Mouse (Mus musculus) heart, embryonic 11.5 days (tissue): ENCODE measurements at regions not wholly inside any gene's neighbourhood (a gene's known extent, or its start where the extent isn't known, plus 50 kb on each side); places are given as distances from the start of the nearest gene placed in this dataset.

Experiments used
- ATAC-seq: fragments of 200-750 bp; cut with Nextera tagmentation; replicated peaks from 2 replicates; pipeline ENCODE4 v1.8.0; 2017; ENCODE audit warnings: moderate library complexity; ENCODE audit not compliant: insufficient number of reproducible peaks, low FRiP score, low TSS enrichment
- H3K27ac ChIP-seq: fragments of 300-500 bp; sonication (generic); 2 replicates; pipeline ENCODE4 v1.5.1; 2014; ENCODE audit warnings: mild to moderate bottlenecking, low read depth, low read length
- H3K27me3 ChIP-seq: fragments of 300-500 bp; sonication (generic); 2 replicates; pipeline ENCODE4 v1.6.1; 2014; ENCODE audit warnings: mild to moderate bottlenecking, low read length, mixed read lengths; ENCODE audit not compliant: control insufficient read depth, insufficient read depth
- H3K36me3 ChIP-seq: fragments of 300-500 bp; sonication (generic); 2 replicates; pipeline ENCODE4 v1.6.1; 2014; ENCODE audit warnings: mild to moderate bottlenecking, low read length, moderate library complexity, mixed read lengths; ENCODE audit not compliant: control insufficient read depth, insufficient read depth
- H3K4me1 ChIP-seq: fragments of 300-500 bp; sonication (generic); 2 replicates; pipeline ENCODE4 v1.6.1; 2014; ENCODE audit warnings: low read length; ENCODE audit not compliant: control insufficient read depth, insufficient read depth
- H3K4me2 ChIP-seq: fragments of 300-500 bp; sonication (generic); 2 replicates; pipeline ENCODE4 v1.6.1; 2014; ENCODE audit warnings: mild to moderate bottlenecking, moderate library complexity
- H3K4me3 ChIP-seq: fragments of 300-500 bp; sonication (generic); 2 replicates; pipeline ENCODE4 v1.5.1; 2014; ENCODE audit warnings: low read depth, low read length
- H3K9ac ChIP-seq: fragments of 300-500 bp; sonication (generic); 2 replicates; pipeline ENCODE4 v1.6.1; 2014; ENCODE audit warnings: mild to moderate bottlenecking, low read depth, low read length, moderate library complexity
- H3K9me3 ChIP-seq: fragments of 300-500 bp; sonication (generic); replicated peaks from 2 replicates; pipeline ENCODE4 v1.6.1; 2016; ENCODE audit warnings: low read length; ENCODE audit not compliant: control insufficient read depth
- WGBS: fragments of 180-500 bp; shearing (Covaris S2); extraction: QIAGEN DNeasy Blood & Tissue Kit; methylation state at CpG from one replicate; pipeline ENCODE4 v1.1.7; 2014; ENCODE audit not compliant: insufficient replicate concordance; 5-methylcytosine and 5-hydroxymethylcytosine counted together

- Histone ChIP-seq H3K27ac (no peak overlapping the region), H3K9me3 (no peaks in the 10 kb centered on the region), H3K9ac (no peak overlapping the region), H3K27me3 (no peaks in the 10 kb centered on the region), H3K4me3 (no peak overlapping the region), H3K36me3 (no peaks in the 10 kb centered on the region), H3K4me2 (no peak overlapping the region), H3K4me1 (no peaks in the 10 kb centered on the region)
- no peak for ATAC-seq
- WGBS = 87% methylated on average over 3 of the region's 3 CpGs
Observed at GRCm38 (mm10) chr10:84249346-84249745, 191.1 kb downstream of the Nuak1 start.

- no peak for ATAC-seq
- no peaks in the 10 kb centered on the region for H3K9me3 ChIP-seq
- WGBS = 67% methylated on average over 6 of the region's 6 CpGs
- no peaks in the 10 kb centered on the region for H3K4me1 ChIP-seq
- no peak overlapping the region for H3K4me2 ChIP-seq
- no peak overlapping the region for H3K4me3 ChIP-seq
- no peaks in the 10 kb centered on the region for H3K36me3 ChIP-seq
- no peak overlapping the region for H3K27ac ChIP-seq
- no peaks in the 10 kb centered on the region for H3K27me3 ChIP-seq
- no peak overlapping the region for H3K9ac ChIP-seq
Observed at GRCm38 (mm10) chr10:84260931-84261650, 179.3 kb downstream of the Nuak1 start.

- 80% methylated on average over 4 of the region's 4 CpGs for WGBS
- no peak overlapping the region for H3K4me2 ChIP-seq
- H3K9ac ChIP-seq = no peak overlapping the region
- no peaks in the 10 kb centered on the region for H3K4me1 ChIP-seq
- H3K27ac ChIP-seq = no peak overlapping the region
- no peaks in the 10 kb centered on the region for H3K36me3 ChIP-seq
- H3K27me3 ChIP-seq = no peaks in the 10 kb centered on the region
- no peak for ATAC-seq
- no peaks in the 10 kb centered on the region for H3K9me3 ChIP-seq
- H3K4me3 ChIP-seq = no peak overlapping the region
Observed at GRCm38 (mm10) chr10:84262943-84263342, 177.5 kb downstream of the Nuak1 start.

DNA sequence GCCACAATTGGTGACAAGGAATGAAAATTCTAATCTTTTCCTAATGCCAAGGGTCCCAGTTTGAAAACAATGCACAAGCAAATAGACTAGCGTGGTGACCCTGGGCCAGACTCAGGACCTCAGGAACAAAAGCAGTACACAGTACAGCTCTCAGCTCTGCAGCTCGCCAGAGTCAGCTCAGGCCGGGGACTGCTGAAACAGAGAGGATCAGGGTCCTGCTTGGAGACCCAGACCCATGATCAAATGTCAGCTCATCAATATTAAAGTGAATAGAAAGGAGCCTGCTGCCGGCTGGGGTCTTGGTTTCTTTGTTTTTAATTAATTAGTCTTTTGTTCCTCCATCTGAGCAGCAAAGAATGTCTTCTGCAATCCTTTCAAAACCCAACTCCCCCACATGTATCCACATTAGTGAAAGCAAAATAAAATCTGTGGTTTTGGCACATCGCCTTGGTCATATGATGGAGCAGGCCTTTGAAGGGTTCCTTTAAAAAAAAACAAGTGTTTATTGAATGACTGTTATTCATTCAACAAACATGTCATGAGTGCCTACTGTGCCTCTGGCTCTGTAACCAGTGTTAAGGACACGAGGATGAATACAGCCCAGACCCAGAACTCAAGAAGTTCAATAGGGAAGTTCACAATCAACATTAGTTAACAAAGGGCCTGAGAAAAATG is 154.4 kb downstream of the Nuak1 start:
- H3K27ac ChIP-seq = no peak overlapping the region
- WGBS = 74% methylated on average over 6 of the region's 6 CpGs
- no peak overlapping the region for H3K4me2 ChIP-seq
- H3K36me3 ChIP-seq = no peaks in the 10 kb centered on the region
- no peak for ATAC-seq
- no peaks in the 10 kb centered on the region for H3K4me1 ChIP-seq
- no peak overlapping the region for H3K9ac ChIP-seq
- no peaks in the 10 kb centered on the region for H3K27me3 ChIP-seq
- no peak overlapping the region for H3K4me3 ChIP-seq
- H3K9me3 ChIP-seq = no peaks in the 10 kb centered on the region

GRCm38 (mm10) chr10:84294422-84294821 is 146.0 kb downstream of the Nuak1 start:
- no peak overlapping the region for H3K27ac ChIP-seq
- no peak overlapping the region for H3K4me2 ChIP-seq
- no peak overlapping the region for H3K4me3 ChIP-seq
- WGBS = 79% methylated on average over 4 of the region's 4 CpGs
- H3K27me3 ChIP-seq = no peaks in the 10 kb centered on the region
- H3K36me3 ChIP-seq = no peaks in the 10 kb centered on the region
- ATAC-seq = no peak
- no peak overlapping the region for H3K9ac ChIP-seq
- no peaks in the 10 kb centered on the region for H3K9me3 ChIP-seq
- no peaks in the 10 kb centered on the region for H3K4me1 ChIP-seq

DNA sequence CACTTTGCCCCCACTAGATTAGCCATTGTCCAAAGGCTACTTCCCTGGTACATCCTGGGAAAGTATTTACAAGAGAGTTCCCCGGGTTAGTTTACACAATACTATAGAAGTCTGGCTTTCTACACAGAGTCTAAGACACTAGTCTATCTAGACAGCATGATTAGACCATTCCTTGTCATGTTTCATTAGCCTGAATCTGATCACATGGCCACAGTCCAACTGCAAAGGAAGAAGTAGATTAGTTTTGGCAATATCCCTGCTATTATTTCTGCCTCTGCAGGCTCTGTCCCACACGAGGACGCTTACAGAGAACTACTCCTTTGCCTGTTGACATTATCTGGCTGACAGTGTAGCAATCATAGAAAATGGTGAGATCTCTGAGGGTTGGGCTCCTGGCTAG is 144.2 kb downstream of the Nuak1 start:
- Histone ChIP-seq H3K27me3 (no peaks in the 10 kb centered on the region), H3K9ac (no peak overlapping the region)
- WGBS = 68% methylated on average over 3 of the region's 3 CpGs

GRCm38 (mm10) chr10:84301561-84301960 is 138.8 kb downstream of the Nuak1 start:
- Histone ChIP-seq H3K27ac (no peak overlapping the region), H3K9ac (no peak overlapping the region), H3K4me3 (no peak overlapping the region), H3K4me1 (0 out of 2 replicates have a peak, but pooled peaks cover 3% of the 10 kb centered on the region), H3K9me3 (no peaks in the 10 kb centered on the region), H3K27me3 (no peaks in the 10 kb centered on the region), H3K36me3 (no peaks in the 10 kb centered on the region), H3K4me2 (no peak overlapping the region)
- no peak for ATAC-seq
- 61% methylated on average over 2 of the region's 2 CpGs for WGBS

More for the DNA sequence above, 144.2 kb downstream of the Nuak1 start:
- Histone ChIP-seq H3K27ac (no peak overlapping the region), H3K4me3 (no peak overlapping the region), H3K4me1 (no peaks in the 10 kb centered on the region), H3K9me3 (no peaks in the 10 kb centered on the region), H3K36me3 (no peaks in the 10 kb centered on the region), H3K4me2 (no peak overlapping the region)
- no peak for ATAC-seq

DNA sequence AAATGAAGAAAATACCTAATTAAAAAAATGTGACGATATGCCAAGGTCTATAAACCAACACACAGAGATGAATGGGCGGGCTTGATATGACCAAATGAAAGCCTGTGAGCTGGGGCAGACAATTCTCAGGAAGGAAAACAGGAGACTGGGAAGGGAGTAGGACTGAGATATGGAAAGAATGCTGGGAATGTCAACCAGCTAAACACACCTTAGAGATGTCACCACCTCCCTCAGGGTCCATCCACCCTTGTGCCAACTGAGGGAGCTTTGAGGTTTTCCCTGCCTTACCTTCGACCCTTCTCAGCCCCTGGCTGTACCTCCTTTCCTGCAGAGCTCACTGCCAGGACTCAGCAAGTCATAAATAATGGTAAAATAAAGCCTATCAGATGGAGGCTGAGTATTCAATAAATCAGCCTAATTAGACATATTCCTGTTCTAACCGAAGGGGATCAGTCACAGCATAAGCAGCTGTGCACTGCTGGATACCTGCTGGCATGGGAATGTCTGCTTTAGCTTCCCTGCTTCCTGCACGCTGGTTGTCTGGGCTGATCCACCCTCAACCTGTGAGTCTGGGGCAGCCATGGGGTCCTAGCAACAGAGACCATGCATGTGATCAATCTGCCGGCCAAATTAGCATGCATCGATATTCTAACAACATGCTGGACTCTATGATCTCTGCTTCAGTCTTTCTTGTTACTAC is 137.4 kb downstream of the Nuak1 start:
- Histone ChIP-seq H3K9ac (no peak overlapping the region), H3K36me3 (no peaks in the 10 kb centered on the region), H3K4me3 (no peak overlapping the region), H3K27me3 (no peaks in the 10 kb centered on the region), H3K4me2 (no peak overlapping the region), H3K9me3 (no peaks in the 10 kb centered on the region), H3K27ac (no peak overlapping the region), H3K4me1 (0 out of 2 replicates have a peak, but pooled peaks cover 3% of the 10 kb centered on the region)
- no peak for ATAC-seq
- WGBS = 65% methylated on average over 7 of the region's 7 CpGs
